Mouse (Mus musculus) lung, adult 2 months (tissue): ENCODE results near the gene Pdgfb.

ENCODE experiments used
- CTCF ChIP-seq: fragments of 200-500 bp; IDR thresholded peaks from 2 replicates; pipeline ENCODE4 v1.5.1; 2011; ENCODE audit warnings: mild to moderate bottlenecking, low read length, control low read depth; ENCODE audit not compliant: insufficient read depth
- POLR2A ChIP-seq: fragments of 200-500 bp; IDR thresholded peaks from 2 replicates; pipeline ENCODE4 v1.6.1; 2011; ENCODE audit warnings: low read depth, mild to moderate bottlenecking, control low read depth, low read length, borderline replicate concordance; ENCODE audit errors: extremely low read depth

DNA sequence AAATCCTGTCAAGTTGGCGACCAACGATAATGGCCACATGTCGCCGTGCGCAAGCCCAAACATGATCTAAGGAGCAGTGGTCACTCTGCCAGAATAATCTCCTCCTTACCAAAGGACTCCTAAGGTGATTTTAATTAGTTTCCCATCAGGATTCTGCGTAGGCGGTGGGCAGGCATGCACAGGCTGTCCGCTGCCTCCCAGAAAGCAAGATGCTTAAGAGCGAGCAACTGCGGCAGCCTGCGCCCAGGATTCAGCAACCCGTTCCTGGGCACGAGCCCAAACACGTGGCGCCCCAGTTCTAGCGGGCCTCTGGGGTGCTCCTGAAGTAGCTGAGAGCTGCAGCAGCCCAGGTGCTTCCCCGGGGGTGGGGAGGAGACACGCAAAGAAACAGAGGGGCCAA, 52.1 kb downstream of the Pdgfb start:
- TF ChIP-seq CTCF (no peak), POLR2A (no peak)
